Mouse (Mus musculus) MEL (cell line): ENCODE results near the gene Rassf8. TPM values are rescaled to one million over a fixed set of nuclear protein-coding genes. Genes with fewer than 3 reads are reported as not detected.

ENCODE experiments used
- DNase-seq: peaks from one replicate; pipeline ENCODE4 v3.0.0; 2011; ENCODE audit warnings: low read depth, low spot score
- H3K27ac ChIP-seq: 2 replicates; pipeline ENCODE4 v1.5.1; 2012; ENCODE audit warnings: low read depth, mild to moderate bottlenecking, control low read depth, low read length, moderate library complexity; ENCODE audit not compliant: control insufficient read depth
- H3K27me3 ChIP-seq, 2 experiments: fragments of 150-350 bp in 1 of 2; sonication (generic) in 1 of 2; 2 replicates each; pipeline ENCODE4 v1.6.1; 2012; ENCODE audit warnings: low read length in 2 of 2, mild to moderate bottlenecking in 2 of 2, improper control_type of control experiment in 1 of 2, moderate library complexity in 1 of 2; ENCODE audit not compliant: insufficient read depth in 2 of 2, control insufficient read depth in 1 of 2
- H3K36me3 ChIP-seq, 2 experiments: 2 replicates each; pipeline ENCODE4 v1.6.1; 2012 to 2014; ENCODE audit warnings: low read length in 2 of 2, improper control_type of control experiment in 1 of 2, inconsistent platforms in 1 of 2, mild to moderate bottlenecking in 1 of 2; ENCODE audit not compliant: insufficient read depth in 2 of 2, control insufficient read depth in 1 of 2
- H3K4me1 ChIP-seq, 2 experiments: fragments of 150-350 bp in 1 of 2; sonication (generic) in 1 of 2; 2 replicates each; pipeline ENCODE4 v1.6.1; 2012; ENCODE audit warnings: low read length in 2 of 2, improper control_type of control experiment in 1 of 2, mild to moderate bottlenecking in 1 of 2; ENCODE audit not compliant: insufficient read depth in 2 of 2, control insufficient read depth in 1 of 2
- H3K4me3 ChIP-seq, 2 experiments: fragments of 150-350 bp in 1 of 2; sonication (generic) in 1 of 2; 2 replicates each; pipeline ENCODE4 v1.5.1; 2012; ENCODE audit warnings: low read depth in 2 of 2, low read length in 2 of 2, mild to moderate bottlenecking in 2 of 2, moderate library complexity in 2 of 2, control low read depth in 1 of 2, improper control_type of control experiment in 1 of 2; ENCODE audit not compliant: control insufficient read depth in 1 of 2, insufficient read depth in 1 of 2
- H3K79me2 ChIP-seq: 2 replicates; pipeline ENCODE4 v1.6.1; 2012; ENCODE audit warnings: mild to moderate bottlenecking, low read length, moderate library complexity; ENCODE audit not compliant: control insufficient read depth, poor library complexity, insufficient read depth
- H3K9ac ChIP-seq: 2 replicates; pipeline ENCODE4 v1.6.1; 2012; ENCODE audit warnings: low read depth, mild to moderate bottlenecking, control low read depth, low read length, moderate library complexity; ENCODE audit not compliant: control insufficient read depth, poor library complexity, severe bottlenecking
- H3K9me3 ChIP-seq: fragments of 150-350 bp; sonication (generic); replicated peaks from 2 replicates; pipeline ENCODE4 v1.6.1; 2012; ENCODE audit warnings: mild to moderate bottlenecking, low read length, improper control_type of control experiment, moderate library complexity; ENCODE audit not compliant: insufficient read depth
- BHLHE40 ChIP-seq: IDR thresholded peaks from 2 replicates; pipeline ENCODE4 v1.6.1; 2012; ENCODE audit warnings: low read depth, mild to moderate bottlenecking, inconsistent platforms, low read length, improper control_type of control experiment, borderline replicate concordance
- CHD1 ChIP-seq: IDR thresholded peaks from 2 replicates; pipeline ENCODE4 v1.6.1; 2012; ENCODE audit warnings: low read depth, mild to moderate bottlenecking, inconsistent platforms, low read length, improper control_type of control experiment
- CHD2 ChIP-seq: IDR thresholded peaks from 2 replicates; pipeline ENCODE4 v1.6.1; 2011; ENCODE audit warnings: low read length, improper control_type of control experiment
- E2F4 ChIP-seq: IDR thresholded peaks from 2 replicates; pipeline ENCODE4 v1.6.1; 2011; ENCODE audit warnings: low read depth, low read length, improper control_type of control experiment, borderline replicate concordance
- ELF1 ChIP-seq: IDR thresholded peaks from 2 replicates; pipeline ENCODE4 v1.6.1; 2014; ENCODE audit warnings: low read depth, mild to moderate bottlenecking, inconsistent platforms, low read length, improper control_type of control experiment, moderate library complexity
- GABPA ChIP-seq: IDR thresholded peaks from 2 replicates; pipeline ENCODE4 v1.6.1; 2012; ENCODE audit warnings: low read depth, mild to moderate bottlenecking, inconsistent platforms, low read length, improper control_type of control experiment, moderate library complexity
- GATA1 ChIP-seq: IDR thresholded peaks from 2 replicates; pipeline ENCODE4 v1.6.1; 2011; ENCODE audit warnings: low read depth, low read length, improper control_type of control experiment
- HCFC1 ChIP-seq: IDR thresholded peaks from 2 replicates; pipeline ENCODE4 v1.6.1; 2012; ENCODE audit warnings: low read depth, mild to moderate bottlenecking, inconsistent platforms, low read length, improper control_type of control experiment, moderate library complexity
- JUND ChIP-seq: IDR thresholded peaks from 2 replicates; pipeline ENCODE4 v1.6.1; 2011; ENCODE audit warnings: low read depth, mild to moderate bottlenecking, improper control_type of control experiment, low read length
- KAT2A ChIP-seq: conservative IDR thresholded peaks from 2 replicates; pipeline ENCODE4 v1.6.1; 2012; ENCODE audit warnings: low read depth, low read length, improper control_type of control experiment, inconsistent platforms
- MAX ChIP-seq: IDR thresholded peaks from 2 replicates; pipeline ENCODE4 v1.6.1; 2011; ENCODE audit warnings: low read length, improper control_type of control experiment
- MAZ ChIP-seq: IDR thresholded peaks from 2 replicates; pipeline ENCODE4 v1.6.1; 2012; ENCODE audit warnings: low read depth, mild to moderate bottlenecking, inconsistent platforms, low read length, improper control_type of control experiment
- MYB ChIP-seq: IDR thresholded peaks from 2 replicates; pipeline ENCODE4 v1.6.1; 2011; ENCODE audit warnings: mild to moderate bottlenecking, low read depth, low read length, improper control_type of control experiment
- MYC ChIP-seq: IDR thresholded peaks from 2 replicates; pipeline ENCODE4 v1.6.1; 2011; ENCODE audit warnings: low read depth, mild to moderate bottlenecking, low read length, improper control_type of control experiment, moderate library complexity
- NELFE ChIP-seq: IDR thresholded peaks from 2 replicates; pipeline ENCODE4 v1.6.1; 2011; ENCODE audit warnings: low read depth, low read length, improper control_type of control experiment
- POLR2A ChIP-seq, 2 experiments: IDR thresholded peaks; 2 replicates each; pipeline ENCODE4 v1.6.1; 2011 to 2012; ENCODE audit warnings: low read length in 2 of 2, mild to moderate bottlenecking in 2 of 2, control low read depth in 1 of 2, improper control_type of control experiment in 1 of 2, low read depth in 1 of 2, moderate library complexity in 1 of 2; ENCODE audit not compliant: control insufficient read depth in 1 of 2, insufficient read depth in 1 of 2, poor library complexity in 1 of 2
- RCOR1 ChIP-seq: IDR thresholded peaks from 2 replicates; pipeline ENCODE4 v1.6.1; 2012; ENCODE audit warnings: low read depth, mild to moderate bottlenecking, inconsistent platforms, low read length, improper control_type of control experiment
- SIN3A ChIP-seq: IDR thresholded peaks from 2 replicates; pipeline ENCODE4 v1.6.1; 2012; ENCODE audit warnings: low read length, improper control_type of control experiment, inconsistent platforms
- SMC3 ChIP-seq: IDR thresholded peaks from 2 replicates; pipeline ENCODE4 v1.6.1; 2011; ENCODE audit warnings: low read depth, low read length, improper control_type of control experiment
- TAL1 ChIP-seq: IDR thresholded peaks from 2 replicates; pipeline ENCODE4 v1.6.1; 2012; ENCODE audit warnings: mild to moderate bottlenecking, inconsistent platforms, low read length, moderate library complexity, mixed read lengths
- TBP ChIP-seq: IDR thresholded peaks from 2 replicates; pipeline ENCODE4 v1.8.0; 2011; ENCODE audit warnings: low read depth, low read length, improper control_type of control experiment
- TCF12 ChIP-seq: IDR thresholded peaks from 2 replicates; pipeline ENCODE4 v1.6.1; 2014; ENCODE audit warnings: low read depth, mild to moderate bottlenecking, inconsistent platforms, low read length, improper control_type of control experiment, moderate library complexity
- UBTF ChIP-seq: IDR thresholded peaks from 2 replicates; pipeline ENCODE4 v1.6.1; 2012; ENCODE audit warnings: low read depth, mild to moderate bottlenecking, inconsistent platforms, low read length, improper control_type of control experiment, moderate library complexity, borderline replicate concordance; ENCODE audit not compliant: insufficient read depth
- USF1 ChIP-seq: IDR thresholded peaks from 2 replicates; pipeline ENCODE4 v1.6.1; 2014; ENCODE audit warnings: low read depth, mild to moderate bottlenecking, inconsistent platforms, low read length, improper control_type of control experiment, moderate library complexity
- USF2 ChIP-seq, 2 experiments: IDR thresholded peaks; 2 replicates each; pipeline ENCODE4 v1.6.1; 2011 to 2012; ENCODE audit warnings: improper control_type of control experiment in 2 of 2, low read length in 2 of 2, borderline replicate concordance in 1 of 2, inconsistent platforms in 1 of 2, low read depth in 1 of 2, mild to moderate bottlenecking in 1 of 2; ENCODE audit not compliant: insufficient read depth in 1 of 2
- ZKSCAN1 ChIP-seq: IDR thresholded peaks from 2 replicates; pipeline ENCODE4 v1.6.1; 2012; ENCODE audit warnings: low read depth, mild to moderate bottlenecking, inconsistent platforms, low read length, improper control_type of control experiment, moderate library complexity
- ZMIZ1 ChIP-seq: IDR thresholded peaks from 2 replicates; pipeline ENCODE4 v1.6.1; 2012; ENCODE audit warnings: low read depth, mild to moderate bottlenecking, inconsistent platforms, low read length, improper control_type of control experiment, moderate library complexity
- polyA plus RNA-seq, 2 experiments: library from polyadenylated mRNA; stranded (reverse) in 1 of 2; unstranded in 1 of 2; fragments of >175 nt in 1 of 2; fragments of >200 nt in 1 of 2; gene quantifications; 2 replicates each; pipeline versions ENCODE4 v1.2.1 to v1.2.4; 2012; ENCODE audit warnings: low replicate concordance in 2 of 2, low read depth in 1 of 2; ENCODE audit not compliant: insufficient read length in 2 of 2, insufficient read depth in 1 of 2, missing spikeins in 1 of 2
- total RNA-seq: library from RNA; depleted of rRNA; stranded (reverse); fragments of 300-350 nt; gene quantifications from 2 replicates; pipeline ENCODE4 v1.2.3, GENCODE M21; 2012

Rassf8 gene
- total and polyA plus RNA-seq, 3 experiments: not detected

DNA sequence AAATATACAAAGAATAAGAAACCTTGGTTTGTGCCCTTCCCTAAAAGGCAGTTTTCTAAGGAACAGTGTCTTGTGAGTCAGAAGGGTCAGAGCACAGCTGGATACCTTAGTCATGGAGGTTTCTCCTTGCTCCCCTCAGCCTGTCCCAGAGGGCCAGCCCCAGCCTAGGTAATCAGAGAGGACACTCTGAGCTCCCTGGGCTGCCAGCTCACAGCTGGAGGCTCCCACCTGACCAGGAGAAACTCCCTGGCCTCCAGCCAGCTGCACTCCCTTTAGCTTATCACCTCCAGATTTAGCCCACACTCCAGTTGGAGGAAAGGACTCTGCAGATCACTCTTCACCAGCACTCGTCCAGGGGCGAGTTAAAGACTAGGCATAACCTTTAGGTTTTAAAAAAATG lies 104.2 kb downstream of the Rassf8 start (continued):
- TF ChIP-seq MAX: no peak
- TF ChIP-seq MYB: no peak
- no peak for TF ChIP-seq TBP
- TF ChIP-seq GABPA: no peak
- no peak for TF ChIP-seq GATA1
- no peak for TF ChIP-seq MAZ
- no peak for TF ChIP-seq HCFC1
- TF ChIP-seq KAT2A: no peak
- peak; percentile 48 for TF ChIP-seq TCF12
- no peak for TF ChIP-seq SMC3
- TF ChIP-seq USF2 (IDR thresholded peaks at IDR 0.05; ENCODE audit: borderline replicate concordance in 1 of 2, insufficient read depth in 1 of 2, low read depth in 1 of 2, low read length in 2 of 2): no peak
- TF ChIP-seq CHD1: no peak
- TF ChIP-seq TAL1: 0 out of 2 replicates have a peak, but pooled peaks have one; percentile 24
- no peak for TF ChIP-seq CHD2
- no peak for TF ChIP-seq BHLHE40

DNA sequence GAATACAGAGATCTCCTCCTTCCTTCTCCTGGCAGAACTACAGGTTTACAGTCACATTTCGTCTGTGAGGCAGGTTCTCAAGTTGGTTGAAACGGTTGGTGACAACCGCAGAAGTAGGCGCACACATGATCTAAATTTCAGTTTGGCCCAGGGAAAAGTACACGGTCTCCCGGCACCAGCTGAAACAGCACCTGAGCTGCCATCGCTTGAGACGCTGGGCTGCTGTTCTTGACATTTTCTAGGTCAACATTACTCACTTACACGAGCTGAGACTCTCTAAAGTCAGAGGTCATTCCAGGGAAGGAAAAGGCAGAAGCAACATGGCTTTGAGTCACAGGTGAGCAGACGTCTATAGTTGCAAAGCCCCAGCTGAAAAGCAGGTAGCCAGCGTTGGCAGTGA lies 105.4 kb downstream of the Rassf8 start:
- Histone ChIP-seq H3K27ac (no peak overlapping the region), H3K4me1 (peaks cover 0 to 7% of the 10 kb centered on the region in 2 experiments; a peak in 1 of 4 replicates), H3K9ac (no peak overlapping the region), H3K9me3 (no peaks in the 10 kb centered on the region), H3K4me3 (no peak overlapping the region), H3K36me3 (no peaks in the 10 kb centered on the region), H3K27me3 (no peaks in the 10 kb centered on the region), H3K79me2 (no peaks in the 10 kb centered on the region)
- no peak for DNase-seq
- TF ChIP-seq ZKSCAN1: no peak
- no peak for TF ChIP-seq UBTF
- TF ChIP-seq BHLHE40: no peak
- no peak for TF ChIP-seq POLR2A (IDR thresholded peaks at IDR 0.05; ENCODE audit: control insufficient read depth in 1 of 2, insufficient read depth in 1 of 2, low read depth in 1 of 2, low read length in 2 of 2, poor library complexity in 1 of 2)
- no peak for TF ChIP-seq KAT2A
- no peak for TF ChIP-seq ZMIZ1
- TF ChIP-seq USF2 (IDR thresholded peaks at IDR 0.05; ENCODE audit: borderline replicate concordance in 1 of 2, insufficient read depth in 1 of 2, low read depth in 1 of 2, low read length in 2 of 2): no peak
- no peak for TF ChIP-seq JUND
- TF ChIP-seq NELFE: no peak
- TF ChIP-seq SIN3A: no peak
- no peak for TF ChIP-seq E2F4
- TF ChIP-seq ELF1: no peak
- no peak for TF ChIP-seq GABPA
- no peak for TF ChIP-seq RCOR1
- no peak for TF ChIP-seq MYC
- no peak for TF ChIP-seq USF1
- TF ChIP-seq MAX: no peak
- TF ChIP-seq TCF12: no peak
